Mouse (Mus musculus): Measurements from ENCODE around the gene Hnrnpll.

GRCm38 (mm10) chr17:80017389-80017788 is 44.7 kb downstream of the Hnrnpll start:
- no peak for TF ChIP-seq CTCF (IDR thresholded peaks at IDR 0.05; ENCODE audit: control insufficient read depth, insufficient read depth, insufficient read length)
- TF ChIP-seq MYOG (IDR thresholded peaks at IDR 0.05; ENCODE audit: control insufficient read depth, extremely low read depth, insufficient read length) = no peak

All from C2C12 (cell line).